Mouse (Mus musculus) liver, postnatal 0 days (tissue): ENCODE measurements around the gene Rrnad1.

Source experiments
- CTCF ChIP-seq: sonication (generic); IDR thresholded peaks from 2 replicates; pipeline ENCODE4 v1.5.1; 2016; ENCODE audit warnings: antibody characterized with exemption, low read depth
- EP300 ChIP-seq: IDR thresholded peaks from 2 replicates; pipeline ENCODE4 v1.6.1; 2016; ENCODE audit warnings: antibody characterized with exemption, low read depth, mild to moderate bottlenecking

DNA sequence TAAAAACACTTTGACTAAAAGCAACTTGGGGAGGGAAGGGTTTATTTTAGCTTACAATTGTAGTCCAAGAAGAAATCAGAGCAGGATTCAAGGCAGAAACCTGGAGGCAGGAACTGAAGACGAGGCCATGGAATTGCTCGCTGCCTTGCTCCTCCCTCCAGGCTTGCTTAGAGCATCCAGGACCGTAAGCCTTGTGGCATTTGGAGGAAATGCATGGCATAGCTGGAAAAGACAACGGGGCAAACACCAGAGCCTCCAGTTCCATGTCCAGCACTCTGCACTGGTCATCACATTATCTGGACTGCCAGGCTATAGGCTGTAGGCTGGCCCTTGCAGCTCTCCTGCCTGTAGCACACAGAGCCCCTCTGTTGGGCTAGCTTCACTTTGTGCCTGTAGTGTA lies 4.0 kb upstream of the Rrnad1 start:
- TF ChIP-seq CTCF (no peak), EP300 (no peak)
